Mouse (Mus musculus): ENCODE measurements around the gene Hdac11. TPM values are rescaled to one million over a fixed set of nuclear protein-coding genes. Genes with fewer than 3 reads are reported as not detected.

The Hdac11 gene
- total and polyA plus RNA-seq, 2 experiments from 2014 or later, result 55.2 to 121 TPM

DNA sequence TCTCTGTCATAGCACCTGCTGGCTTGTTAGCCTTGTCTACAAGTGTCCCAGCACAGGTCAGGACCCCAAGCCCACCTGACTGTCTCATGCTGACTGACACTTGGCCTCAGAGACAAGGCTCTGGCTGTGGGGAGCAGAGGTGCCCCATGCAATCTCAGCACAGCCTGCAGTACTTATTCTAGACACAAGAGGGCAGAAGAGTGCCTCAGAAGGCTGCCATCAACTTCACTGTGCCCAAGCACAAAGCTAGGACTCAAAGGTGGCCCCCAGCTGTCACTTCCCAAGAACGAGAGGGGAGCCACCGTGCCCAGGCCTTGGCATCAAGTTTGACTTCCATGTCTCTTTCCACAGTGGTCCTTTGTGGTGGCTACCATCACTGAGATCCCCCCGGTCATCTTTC, 8.7 kb downstream of the Hdac11 start:
- Histone ChIP-seq H3K4me2 (ENCODE audit: low read depth, low read length, poor library complexity, severe bottlenecking) (no peak overlapping the region), H3K9me3 (ENCODE audit: low read length) (no peaks in the 10 kb centered on the region), H3K27me3 (ENCODE audit: insufficient read depth, low read length) (no peaks in the 10 kb centered on the region), H3K27ac (ENCODE audit: low read depth, low read length) (peak overlapping the region; percentile 32; the same call in 1 of the 2 replicates), H3K9ac (replicated peaks; ENCODE audit: low read length, poor library complexity, severe bottlenecking) (no peak overlapping the region), H3K4me3 (ENCODE audit: low read depth, low read length) (no peak overlapping the region), H3K4me1 (ENCODE audit: insufficient read depth, low read length) (peaks cover 2% of the 10 kb centered on the region; the same call in 1 of the 2 replicates), H3K36me3 (ENCODE audit: insufficient read depth, low read length) (peaks cover 25% of the 10 kb centered on the region; the same call in 1 of the 2 replicates)
- peak; percentile 78 for DNase-seq (ENCODE audit: low spot score)
- TF ChIP-seq CTCF (IDR thresholded peaks at IDR 0.05), result peak; percentile 95
- WGBS, result 29% methylated on average over 3 of the region's 3 CpGs
- peak; percentile 5; the same call in 1 of the 2 replicates for ATAC-seq (ENCODE audit: low FRiP score)

DNA sequence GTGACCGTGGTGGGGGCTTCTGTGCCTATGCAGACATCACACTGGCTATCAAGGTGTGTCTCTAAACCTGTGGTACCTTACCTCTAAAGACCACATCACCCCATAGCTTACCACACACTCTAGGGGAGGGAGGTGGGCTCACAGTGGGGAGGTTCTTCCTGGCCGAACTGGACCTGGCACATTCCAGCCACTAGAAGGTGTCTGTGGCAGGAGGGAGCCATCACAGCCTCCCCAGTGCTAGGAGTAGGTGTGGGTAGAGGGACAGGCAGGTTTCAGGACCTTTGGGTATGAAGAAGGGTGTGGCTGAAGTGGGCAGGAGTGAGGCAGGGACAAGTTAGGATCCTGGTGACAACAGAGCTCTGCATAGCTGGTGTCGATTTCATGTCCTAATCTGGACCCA, 11.4 kb downstream of the Hdac11 start:
- DNase-seq (ENCODE audit: low spot score) (no peak), ATAC-seq (ENCODE audit: low FRiP score) (no peak)

GRCm38 (mm10) chr6:91169129-91169528, 12.7 kb downstream of the Hdac11 start:
- Histone ChIP-seq H3K4me3 (ENCODE audit: low read depth, low read length) (no peak overlapping the region), H3K4me2 (ENCODE audit: low read depth, low read length, poor library complexity, severe bottlenecking) (no peak overlapping the region), H3K9ac (replicated peaks; ENCODE audit: low read length, poor library complexity, severe bottlenecking) (no peak overlapping the region), H3K4me1 (ENCODE audit: insufficient read depth, low read length) (no peaks in the 10 kb centered on the region), H3K36me3 (ENCODE audit: insufficient read depth, low read length) (peaks cover 39% of the 10 kb centered on the region), H3K27ac (ENCODE audit: low read depth, low read length) (no peak overlapping the region), H3K9me3 (ENCODE audit: low read length) (no peaks in the 10 kb centered on the region), H3K27me3 (ENCODE audit: insufficient read depth, low read length) (no peaks in the 10 kb centered on the region)
- DNase-seq (ENCODE audit: low spot score) (no peak), ATAC-seq (ENCODE audit: low FRiP score) (no peak)
- WGBS, result 94% methylated on average over 8 of the region's 8 CpGs
- no peak for TF ChIP-seq CTCF (IDR thresholded peaks at IDR 0.05)

More for the DNA sequence above, 11.4 kb downstream of the Hdac11 start:
- Histone ChIP-seq H3K4me2 (ENCODE audit: low read depth, low read length, poor library complexity, severe bottlenecking) (no peak overlapping the region), H3K9ac (replicated peaks; ENCODE audit: low read length, poor library complexity, severe bottlenecking) (no peak overlapping the region), H3K4me1 (ENCODE audit: insufficient read depth, low read length) (no peaks in the 10 kb centered on the region), H3K4me3 (ENCODE audit: low read depth, low read length) (no peak overlapping the region), H3K27me3 (ENCODE audit: insufficient read depth, low read length) (no peaks in the 10 kb centered on the region), H3K36me3 (ENCODE audit: insufficient read depth, low read length) (peaks cover 32% of the 10 kb centered on the region), H3K27ac (ENCODE audit: low read depth, low read length) (no peak overlapping the region), H3K9me3 (ENCODE audit: low read length) (no peaks in the 10 kb centered on the region)
- WGBS, result 64% methylated on average over 3 of the region's 3 CpGs
- TF ChIP-seq CTCF (IDR thresholded peaks at IDR 0.05), result 0 out of 2 replicates have a peak, but pooled peaks have one; percentile 5

GRCm38 (mm10) chr6:91171396-91171895, 15.0 kb downstream of the Hdac11 start:
- Histone ChIP-seq H3K27ac (ENCODE audit: low read depth, low read length) (no peak overlapping the region), H3K36me3 (ENCODE audit: insufficient read depth, low read length) (peaks cover 37% of the 10 kb centered on the region), H3K4me2 (ENCODE audit: low read depth, low read length, poor library complexity, severe bottlenecking) (no peak overlapping the region), H3K4me1 (ENCODE audit: insufficient read depth, low read length) (no peaks in the 10 kb centered on the region), H3K9ac (replicated peaks; ENCODE audit: low read length, poor library complexity, severe bottlenecking) (no peak overlapping the region), H3K9me3 (ENCODE audit: low read length) (no peaks in the 10 kb centered on the region), H3K27me3 (ENCODE audit: insufficient read depth, low read length) (no peaks in the 10 kb centered on the region), H3K4me3 (ENCODE audit: low read depth, low read length) (no peak overlapping the region)
- TF ChIP-seq CTCF (IDR thresholded peaks at IDR 0.05), result no peak
- 78% methylated on average over 3 of the region's 3 CpGs for WGBS
- ATAC-seq (ENCODE audit: low FRiP score) (no peak), DNase-seq (ENCODE audit: low spot score) (no peak)

- ATAC-seq (ENCODE audit: low FRiP score) (no peak), DNase-seq (ENCODE audit: low spot score) (no peak)
- H3K27ac ChIP-seq (ENCODE audit: low read depth, low read length), result no peak overlapping the region
- H3K9ac ChIP-seq (replicated peaks; ENCODE audit: low read length, poor library complexity, severe bottlenecking), result no peak overlapping the region
- TF ChIP-seq CTCF (IDR thresholded peaks at IDR 0.05), result no peak
- H3K9me3 ChIP-seq (ENCODE audit: low read length), result no peaks in the 10 kb centered on the region
- H3K4me1 ChIP-seq (ENCODE audit: insufficient read depth, low read length), result no peaks in the 10 kb centered on the region
- H3K36me3 ChIP-seq (ENCODE audit: insufficient read depth, low read length), result peaks cover 36% of the 10 kb centered on the region
- no peak overlapping the region for H3K4me2 ChIP-seq (ENCODE audit: low read depth, low read length, poor library complexity, severe bottlenecking)
- 83% methylated on average over 2 of the region's 2 CpGs for WGBS
- no peak overlapping the region for H3K4me3 ChIP-seq (ENCODE audit: low read depth, low read length)
- H3K27me3 ChIP-seq (ENCODE audit: insufficient read depth, low read length), result no peaks in the 10 kb centered on the region
Measured at GRCm38 (mm10) chr6:91172381-91172780, 15.9 kb downstream of the Hdac11 start.

DNA sequence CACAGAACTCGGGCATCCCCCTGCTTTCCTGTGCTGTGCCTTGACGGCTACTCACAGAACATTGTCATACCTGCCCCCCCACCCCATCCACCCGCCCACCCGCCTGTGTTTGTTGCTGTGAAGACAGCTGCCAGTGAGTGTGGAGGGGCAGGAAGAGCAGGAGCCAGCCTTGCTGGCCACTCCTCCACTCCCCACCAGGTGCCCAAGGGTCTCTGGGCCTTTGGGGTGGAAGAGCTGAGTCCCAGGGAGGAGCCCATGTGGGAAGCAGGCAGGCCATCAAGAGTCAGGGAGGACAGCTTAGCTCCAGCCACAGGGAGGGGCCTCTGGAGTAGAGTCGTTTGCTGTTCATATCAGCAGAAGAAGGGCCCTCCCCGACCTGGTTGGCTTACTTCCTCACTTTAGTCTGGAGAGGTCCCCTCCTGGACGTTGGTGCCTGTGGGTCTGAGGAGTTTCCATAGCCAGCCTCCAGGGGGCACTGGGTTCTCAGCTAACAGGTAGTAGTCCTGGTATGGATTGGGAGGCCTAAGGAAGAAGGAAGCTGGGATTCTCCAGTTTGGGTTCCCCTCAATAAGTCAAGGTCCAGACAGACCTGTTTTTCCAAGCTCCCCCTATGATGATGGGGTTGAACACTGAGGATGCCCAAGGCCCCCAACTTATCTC, 16.9 kb downstream of the Hdac11 start:
- no peak overlapping the region for H3K4me3 ChIP-seq (ENCODE audit: low read depth, low read length)
- no peaks in the 10 kb centered on the region for H3K27me3 ChIP-seq (ENCODE audit: insufficient read depth, low read length)
- H3K4me2 ChIP-seq (ENCODE audit: low read depth, low read length, poor library complexity, severe bottlenecking), result no peak overlapping the region
- H3K9ac ChIP-seq (replicated peaks; ENCODE audit: low read length, poor library complexity, severe bottlenecking), result no peak overlapping the region
- peak; percentile 80 for TF ChIP-seq CTCF (IDR thresholded peaks at IDR 0.05)
- H3K9me3 ChIP-seq (ENCODE audit: low read length), result no peaks in the 10 kb centered on the region
- H3K4me1 ChIP-seq (ENCODE audit: insufficient read depth, low read length), result no peaks in the 10 kb centered on the region
- ATAC-seq (ENCODE audit: low FRiP score) (peak; percentile 64; the same call in 1 of the 2 replicates), DNase-seq (ENCODE audit: low spot score) (peak; percentile 77)
- peaks cover 29% of the 10 kb centered on the region for H3K36me3 ChIP-seq (ENCODE audit: insufficient read depth, low read length)
- whole genome bisulfite sequencing, result 47% methylated on average over 7 of the region's 7 CpGs
- no peak overlapping the region for H3K27ac ChIP-seq (ENCODE audit: low read depth, low read length)
